Mouse (Mus musculus) limb, embryonic 14.5 days (tissue): ENCODE measurements around the gene Smoc1. TPM values are rescaled to one million over a fixed set of nuclear protein-coding genes. Genes with fewer than 3 reads are reported as not detected.

Experiments used
- ATAC-seq: fragments of 200-750 bp; cut with Nextera tagmentation; 2 replicates; pipeline ENCODE4 v1.8.0; 2017; ENCODE audit warnings: low read depth, moderate number of reproducible peaks, moderate TSS enrichment; ENCODE audit not compliant: low FRiP score
- DNase-seq: peaks from one replicate; pipeline ENCODE4 v3.0.0-alpha.2; 2015; ENCODE audit warnings: low spot score
- H3K27ac ChIP-seq: fragments of 300-500 bp; sonication (generic); replicated peaks from 2 replicates; pipeline ENCODE4 v1.5.1; 2014; ENCODE audit warnings: low read depth, mild to moderate bottlenecking, low read length, moderate library complexity, mixed read lengths
- H3K27me3 ChIP-seq: fragments of 300-500 bp; sonication (generic); 2 replicates; pipeline ENCODE4 v1.6.1; 2014; ENCODE audit warnings: low read length, mixed read lengths; ENCODE audit not compliant: control insufficient read depth, insufficient read depth
- H3K36me3 ChIP-seq: fragments of 300-500 bp; sonication (generic); 2 replicates; pipeline ENCODE4 v1.6.1; 2014; ENCODE audit warnings: mild to moderate bottlenecking, low read length, moderate library complexity, mixed read lengths; ENCODE audit not compliant: control insufficient read depth, insufficient read depth
- H3K4me1 ChIP-seq: fragments of 300-500 bp; sonication (generic); 2 replicates; pipeline ENCODE4 v1.6.1; 2014; ENCODE audit warnings: antibody characterized with exemption, low read length, mixed read lengths; ENCODE audit not compliant: control insufficient read depth, insufficient read depth
- H3K4me2 ChIP-seq: fragments of 300-500 bp; sonication (generic); replicated peaks from 2 replicates; pipeline ENCODE4 v1.6.1; 2014; ENCODE audit warnings: low read depth, mild to moderate bottlenecking, low read length, moderate library complexity; ENCODE audit not compliant: severe bottlenecking
- H3K4me3 ChIP-seq: fragments of 300-500 bp; sonication (generic); replicated peaks from 2 replicates; pipeline ENCODE4 v1.5.1; 2014; ENCODE audit warnings: low read length
- H3K9ac ChIP-seq: fragments of 300-500 bp; sonication (generic); 2 replicates; pipeline ENCODE4 v1.6.1; 2014; ENCODE audit warnings: mild to moderate bottlenecking, low read depth, low read length, moderate library complexity; ENCODE audit not compliant: severe bottlenecking
- H3K9me3 ChIP-seq: fragments of 300-500 bp; sonication (generic); 2 replicates; pipeline ENCODE4 v1.6.1; 2016; ENCODE audit warnings: low read length; ENCODE audit not compliant: control insufficient read depth
- POLR2A ChIP-seq: fragments of 200-500 bp; IDR thresholded peaks from 2 replicates; pipeline ENCODE4 v1.8.0; 2012; ENCODE audit warnings: inconsistent platforms, mild to moderate bottlenecking, moderate library complexity, borderline replicate concordance; ENCODE audit not compliant: insufficient read depth, insufficient read length; ENCODE audit errors: extremely low read depth
- WGBS: fragments of 180-500 bp; shearing (Covaris S2); extraction: QIAGEN DNeasy Blood & Tissue Kit; methylation state at CpG from one replicate; pipeline ENCODE4 v1.1.7; 2014; 5-methylcytosine and 5-hydroxymethylcytosine counted together
- polyA plus RNA-seq, 2 experiments: library from polyadenylated mRNA; depleted of rRNA in 1 of 2; stranded (reverse) in 1 of 2; unstranded in 1 of 2; fragments of >200 nt; fragmentation: Nextera tagmentation in 1 of 2; extraction: Ambion mirVana in 1 of 2; gene quantifications; 2 replicates each; pipeline versions ENCODE4 v1.2.1 to v1.2.3; 2012 to 2014

Gene Smoc1
- polyA plus RNA-seq, 2 experiments: 8.1 to 16.3 TPM

GRCm38 (mm10) chr12:81107278-81108100, 80.9 kb downstream of the Smoc1 start:
- Histone ChIP-seq H3K4me3 (no peak overlapping the region), H3K4me2 (no peak overlapping the region), H3K9ac (no peak overlapping the region), H3K36me3 (no peaks in the 10 kb centered on the region), H3K9me3 (no peaks in the 10 kb centered on the region), H3K27ac (no peak overlapping the region), H3K27me3 (no peaks in the 10 kb centered on the region), H3K4me1 (no peaks in the 10 kb centered on the region)
- no peak for TF ChIP-seq POLR2A
- 81% methylated on average over 14 of the region's 14 CpGs for WGBS
- DNase-seq (no peak), ATAC-seq (no peak)

DNA sequence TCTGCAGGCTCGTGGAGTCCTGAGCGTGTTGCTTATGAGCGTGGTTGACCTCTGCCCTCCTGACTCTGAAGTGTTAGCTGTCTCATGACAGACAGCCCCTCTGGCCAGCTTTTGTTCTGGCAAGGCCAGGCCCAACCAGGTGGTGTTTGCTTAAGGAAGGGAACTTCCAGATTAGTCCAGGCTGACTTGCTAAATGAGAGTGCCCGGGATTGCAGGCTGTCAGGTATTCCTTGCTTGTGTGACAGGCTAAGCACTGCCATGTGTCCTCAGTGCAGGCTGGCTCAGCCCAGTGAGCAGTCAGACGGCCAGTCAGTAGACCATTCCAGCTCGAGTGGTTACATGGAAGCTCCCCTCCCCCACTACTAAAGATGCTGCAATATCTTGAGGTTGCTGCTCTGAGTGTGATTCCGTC, 82.0 kb downstream of the Smoc1 start:
- no peak for TF ChIP-seq POLR2A
- Histone ChIP-seq H3K27me3 (no peaks in the 10 kb centered on the region), H3K4me3 (no peak overlapping the region), H3K9ac (no peak overlapping the region), H3K4me1 (no peaks in the 10 kb centered on the region), H3K9me3 (no peaks in the 10 kb centered on the region), H3K27ac (no peak overlapping the region), H3K36me3 (no peaks in the 10 kb centered on the region), H3K4me2 (no peak overlapping the region)
- whole genome bisulfite sequencing: 24% methylated on average over 7 of the region's 7 CpGs
- no peak for DNase-seq
- no peak for ATAC-seq

DNA sequence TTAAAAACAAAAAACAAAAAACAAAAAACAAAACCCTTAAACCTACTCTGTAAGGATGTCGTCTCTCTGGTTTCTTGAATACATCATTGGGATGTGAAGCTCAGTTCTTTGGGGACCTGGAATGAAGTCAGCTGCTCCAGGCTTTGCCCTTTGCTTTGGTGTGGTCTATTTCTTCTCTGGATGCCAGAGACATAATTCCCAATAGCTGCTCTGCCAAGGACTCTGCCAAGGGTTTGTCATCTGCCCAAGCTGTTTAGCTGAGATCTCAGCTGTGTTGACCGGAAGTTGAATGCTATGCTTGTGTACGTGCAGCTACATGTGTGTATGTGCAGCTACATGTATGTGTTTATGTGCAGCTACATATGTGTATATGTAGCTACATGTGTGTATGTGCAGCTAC, 83.4 kb downstream of the Smoc1 start:
- H3K4me3 ChIP-seq: no peak overlapping the region
- WGBS: 79% methylated on average over 3 of the region's 3 CpGs
- H3K36me3 ChIP-seq: no peaks in the 10 kb centered on the region
- no peak overlapping the region for H3K27ac ChIP-seq
- ATAC-seq: no peak
- H3K4me1 ChIP-seq: no peaks in the 10 kb centered on the region
- no peak for DNase-seq
- no peaks in the 10 kb centered on the region for H3K27me3 ChIP-seq
- no peak overlapping the region for H3K9ac ChIP-seq
- no peaks in the 10 kb centered on the region for H3K9me3 ChIP-seq
- no peak overlapping the region for H3K4me2 ChIP-seq
- no peak for TF ChIP-seq POLR2A

GRCm38 (mm10) chr12:81112321-81112720, 85.7 kb downstream of the Smoc1 start:
- H3K4me3 ChIP-seq: no peak overlapping the region
- DNase-seq (no peak), ATAC-seq (no peak)
- TF ChIP-seq POLR2A: no peak
- H3K27me3 ChIP-seq: no peaks in the 10 kb centered on the region
- WGBS: 83% methylated on average over 4 of the region's 4 CpGs
- no peaks in the 10 kb centered on the region for H3K4me1 ChIP-seq
- no peaks in the 10 kb centered on the region for H3K9me3 ChIP-seq
- no peak overlapping the region for H3K27ac ChIP-seq
- no peak overlapping the region for H3K9ac ChIP-seq
- H3K36me3 ChIP-seq: no peaks in the 10 kb centered on the region
- no peak overlapping the region for H3K4me2 ChIP-seq

GRCm38 (mm10) chr12:81120301-81120700, 93.7 kb downstream of the Smoc1 start:
- Histone ChIP-seq H3K27ac (no peak overlapping the region), H3K9me3 (no peaks in the 10 kb centered on the region), H3K4me3 (no peak overlapping the region), H3K4me1 (no peaks in the 10 kb centered on the region), H3K36me3 (no peaks in the 10 kb centered on the region), H3K4me2 (no peak overlapping the region), H3K27me3 (no peaks in the 10 kb centered on the region), H3K9ac (no peak overlapping the region)
- no peak for DNase-seq
- no peak for TF ChIP-seq POLR2A
- ATAC-seq: no peak
